Mouse (Mus musculus): Measurements from ENCODE around the gene Fam187b. TPM values are rescaled to one million over a fixed set of nuclear protein-coding genes. Genes with fewer than 3 reads are reported as not detected.
A peak's percentile ranks its signal among the peaks of the same experiment; 100 is the strongest.

The Fam187b gene
- total and polyA plus RNA-seq, 2 experiments: 2.4 to 3.9 TPM

GRCm38 (mm10) chr7:31030717-31031116 is 57.1 kb downstream of the Fam187b start:
- no peaks in the 10 kb centered on the region for H3K79me2 ChIP-seq (ENCODE audit: control insufficient read depth, insufficient read depth, low read length)
- TF ChIP-seq POLR2A (IDR thresholded peaks at IDR 0.05; ENCODE audit: extremely low read depth, insufficient read depth, low read length) (no peak), CTCF (IDR thresholded peaks at IDR 0.05; ENCODE audit: low read depth, low read length) (0 out of 2 replicates have a peak, but pooled peaks have one; percentile 18)
- no peak overlapping the region for H3K4me3 ChIP-seq (ENCODE audit: insufficient read depth, low read depth, low read length)
- 82% methylated on average over 2 of the region's 2 CpGs for WGBS
- no peak overlapping the region for H3K27ac ChIP-seq (replicated peaks; ENCODE audit: insufficient read depth, low read depth, low read length)
- H3K27me3 ChIP-seq (ENCODE audit: control insufficient read depth, insufficient read depth, low read length): no peaks in the 10 kb centered on the region
- H3K4me1 ChIP-seq (ENCODE audit: control insufficient read depth, insufficient read depth, low read length): no peaks in the 10 kb centered on the region
- peak; percentile 31 for DNase-seq (ENCODE audit: extremely low read depth, low read depth, low spot score)
- no peak overlapping the region for H3K9ac ChIP-seq (ENCODE audit: low read depth, low read length)
- H3K36me3 ChIP-seq (ENCODE audit: control insufficient read depth, insufficient read depth, low read length): no peaks in the 10 kb centered on the region

GRCm38 (mm10) chr7:31031731-31032130 is 58.1 kb downstream of the Fam187b start:
- no peaks in the 10 kb centered on the region for H3K4me1 ChIP-seq (ENCODE audit: control insufficient read depth, insufficient read depth, low read length)
- peak; percentile 39 for DNase-seq (ENCODE audit: extremely low read depth, low read depth, low spot score)
- H3K27me3 ChIP-seq (ENCODE audit: control insufficient read depth, insufficient read depth, low read length): no peaks in the 10 kb centered on the region
- H3K36me3 ChIP-seq (ENCODE audit: control insufficient read depth, insufficient read depth, low read length): no peaks in the 10 kb centered on the region
- WGBS: 65% methylated on average over 7 of the region's 7 CpGs
- TF ChIP-seq POLR2A (IDR thresholded peaks at IDR 0.05; ENCODE audit: extremely low read depth, insufficient read depth, low read length) (no peak), CTCF (IDR thresholded peaks at IDR 0.05; ENCODE audit: low read depth, low read length) (no peak)
- no peak overlapping the region for H3K4me3 ChIP-seq (ENCODE audit: insufficient read depth, low read depth, low read length)
- no peak overlapping the region for H3K9ac ChIP-seq (ENCODE audit: low read depth, low read length)
- H3K27ac ChIP-seq (replicated peaks; ENCODE audit: insufficient read depth, low read depth, low read length): no peak overlapping the region
- no peaks in the 10 kb centered on the region for H3K79me2 ChIP-seq (ENCODE audit: control insufficient read depth, insufficient read depth, low read length)

- WGBS: 69% methylated on average over 9 of the region's 9 CpGs
These were observed 60.0 kb downstream of the Fam187b start for GRCm38 (mm10) chr7:31033409-31034165.

DNA sequence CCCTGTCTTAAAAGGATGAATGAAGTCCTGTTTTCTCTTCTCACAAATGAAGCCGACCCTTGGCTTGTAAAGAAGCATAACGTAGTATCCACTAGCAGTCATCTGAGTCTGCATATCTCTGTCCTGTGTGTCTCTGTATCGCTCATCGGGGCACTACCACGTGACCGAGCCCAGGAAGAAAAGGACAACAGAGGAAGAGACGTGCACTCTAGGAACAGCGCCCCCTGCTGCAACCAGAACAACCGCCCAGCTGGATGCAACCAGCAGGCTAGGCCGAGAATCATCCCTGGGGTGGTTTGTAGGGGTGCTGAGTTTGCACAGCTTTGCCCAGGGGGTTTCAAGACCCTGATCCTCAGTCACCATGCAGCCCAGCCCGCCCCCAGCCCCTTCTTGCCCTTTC is 61.2 kb downstream of the Fam187b start:
- no peaks in the 10 kb centered on the region for H3K36me3 ChIP-seq (ENCODE audit: control insufficient read depth, insufficient read depth, low read length)
- H3K27me3 ChIP-seq (ENCODE audit: control insufficient read depth, insufficient read depth, low read length): no peaks in the 10 kb centered on the region
- H3K4me3 ChIP-seq (ENCODE audit: insufficient read depth, low read depth, low read length): no peak overlapping the region
- H3K79me2 ChIP-seq (ENCODE audit: control insufficient read depth, insufficient read depth, low read length): no peaks in the 10 kb centered on the region
- peak; percentile 18 for DNase-seq (ENCODE audit: extremely low read depth, low read depth, low spot score)
- H3K4me1 ChIP-seq (ENCODE audit: control insufficient read depth, insufficient read depth, low read length): no peaks in the 10 kb centered on the region
- 68% methylated on average over 11 of the region's 11 CpGs for WGBS
- TF ChIP-seq CTCF (IDR thresholded peaks at IDR 0.05; ENCODE audit: low read depth, low read length): peak; percentile 72
- TF ChIP-seq POLR2A (IDR thresholded peaks at IDR 0.05; ENCODE audit: extremely low read depth, insufficient read depth, low read length): no peak
- no peak overlapping the region for H3K9ac ChIP-seq (ENCODE audit: low read depth, low read length)
- H3K27ac ChIP-seq (replicated peaks; ENCODE audit: insufficient read depth, low read depth, low read length): no peak overlapping the region

More at GRCm38 (mm10) chr7:31033409-31034165, 60.0 kb downstream of the Fam187b start:
- Histone ChIP-seq H3K27me3 (ENCODE audit: control insufficient read depth, insufficient read depth, low read length) (no peaks in the 10 kb centered on the region), H3K4me1 (ENCODE audit: control insufficient read depth, insufficient read depth, low read length) (no peaks in the 10 kb centered on the region), H3K27ac (replicated peaks; ENCODE audit: insufficient read depth, low read depth, low read length) (no peak overlapping the region), H3K36me3 (ENCODE audit: control insufficient read depth, insufficient read depth, low read length) (no peaks in the 10 kb centered on the region), H3K4me3 (ENCODE audit: insufficient read depth, low read depth, low read length) (no peak overlapping the region), H3K79me2 (ENCODE audit: control insufficient read depth, insufficient read depth, low read length) (no peaks in the 10 kb centered on the region), H3K9ac (ENCODE audit: low read depth, low read length) (no peak overlapping the region)
- DNase-seq (ENCODE audit: extremely low read depth, low read depth, low spot score): no peak
- no peak for TF ChIP-seq POLR2A (IDR thresholded peaks at IDR 0.05; ENCODE audit: extremely low read depth, insufficient read depth, low read length)

- no peaks in the 10 kb centered on the region for H3K4me1 ChIP-seq (ENCODE audit: control insufficient read depth, insufficient read depth, low read length)
- H3K27ac ChIP-seq (replicated peaks; ENCODE audit: insufficient read depth, low read depth, low read length): no peak overlapping the region
- no peaks in the 10 kb centered on the region for H3K79me2 ChIP-seq (ENCODE audit: control insufficient read depth, insufficient read depth, low read length)
- H3K36me3 ChIP-seq (ENCODE audit: control insufficient read depth, insufficient read depth, low read length): no peaks in the 10 kb centered on the region
- no peaks in the 10 kb centered on the region for H3K27me3 ChIP-seq (ENCODE audit: control insufficient read depth, insufficient read depth, low read length)
- no peak overlapping the region for H3K4me3 ChIP-seq (ENCODE audit: insufficient read depth, low read depth, low read length)
- 90% methylated on average over 11 of the region's 11 CpGs for WGBS
- H3K9ac ChIP-seq (ENCODE audit: low read depth, low read length): no peak overlapping the region
- TF ChIP-seq POLR2A (IDR thresholded peaks at IDR 0.05; ENCODE audit: extremely low read depth, insufficient read depth, low read length): no peak
- TF ChIP-seq CTCF (IDR thresholded peaks at IDR 0.05; ENCODE audit: low read depth, low read length): no peak
- no peak for DNase-seq (ENCODE audit: extremely low read depth, low read depth, low spot score)
These were observed 61.7 kb downstream of the Fam187b start for GRCm38 (mm10) chr7:31035291-31035690.

DNA sequence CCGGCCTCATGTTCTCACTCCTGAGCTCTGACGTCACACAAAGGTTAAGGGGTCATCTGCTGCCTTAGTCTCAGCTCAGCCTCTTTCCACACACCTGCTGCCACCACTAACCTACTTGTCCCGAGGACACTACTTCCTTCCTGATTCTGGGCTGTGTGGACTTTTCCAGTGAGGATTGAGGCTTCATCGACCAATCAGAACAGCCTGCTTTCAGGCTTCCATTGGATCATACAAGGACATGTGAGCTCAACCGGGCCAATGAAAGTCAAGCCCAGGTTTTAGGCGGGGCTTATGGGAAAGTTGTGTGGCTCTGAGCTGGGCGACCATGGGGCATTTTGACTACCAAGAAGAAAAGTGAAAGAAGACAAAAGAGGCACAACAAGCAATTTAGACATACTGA is 63.3 kb downstream of the Fam187b start:
- H3K4me1 ChIP-seq (ENCODE audit: control insufficient read depth, insufficient read depth, low read length): no peaks in the 10 kb centered on the region
- no peaks in the 10 kb centered on the region for H3K27me3 ChIP-seq (ENCODE audit: control insufficient read depth, insufficient read depth, low read length)
- no peak overlapping the region for H3K27ac ChIP-seq (replicated peaks; ENCODE audit: insufficient read depth, low read depth, low read length)
- DNase-seq (ENCODE audit: extremely low read depth, low read depth, low spot score): peak; percentile 28
- no peak for TF ChIP-seq CTCF (IDR thresholded peaks at IDR 0.05; ENCODE audit: low read depth, low read length)
- TF ChIP-seq POLR2A (IDR thresholded peaks at IDR 0.05; ENCODE audit: extremely low read depth, insufficient read depth, low read length): no peak
- H3K9ac ChIP-seq (ENCODE audit: low read depth, low read length): no peak overlapping the region
- 72% methylated on average over 7 of the region's 7 CpGs for WGBS
- no peak overlapping the region for H3K4me3 ChIP-seq (ENCODE audit: insufficient read depth, low read depth, low read length)
- H3K79me2 ChIP-seq (ENCODE audit: control insufficient read depth, insufficient read depth, low read length): no peaks in the 10 kb centered on the region
- no peaks in the 10 kb centered on the region for H3K36me3 ChIP-seq (ENCODE audit: control insufficient read depth, insufficient read depth, low read length)
